Mouse (Mus musculus): ENCODE data around the gene Spon1.

GRCm38 (mm10) chr7:113767546-113767945 lies 1.7 kb downstream of the Spon1 start:
- TF ChIP-seq CTCF (IDR thresholded peaks at IDR 0.05; ENCODE audit: control insufficient read depth, insufficient read depth, low read length) = no peak
- TF ChIP-seq POLR2A (IDR thresholded peaks at IDR 0.05; ENCODE audit: borderline replicate concordance, control insufficient read depth, low read depth, low read length) = no peak
